Mouse (Mus musculus) activated CD4-positive, CD25-positive, alpha-beta regulatory T cell, adult 9 weeks (primary cell): ENCODE results near the gene Gm21994. TPM values are rescaled to one million over a fixed set of nuclear protein-coding genes. Genes with fewer than 3 reads are reported as not detected.

ENCODE experiments used
- polyA plus RNA-seq: library from polyadenylated mRNA; unstranded; fragments of 100-300 nt; shearing (Covaris generic); gene quantifications from one replicate; pipeline ENCODE4 v1.2.1, GENCODE M21; 2017

Gm21994 gene
- 46.5 TPM for polyA plus RNA-seq

DNA sequence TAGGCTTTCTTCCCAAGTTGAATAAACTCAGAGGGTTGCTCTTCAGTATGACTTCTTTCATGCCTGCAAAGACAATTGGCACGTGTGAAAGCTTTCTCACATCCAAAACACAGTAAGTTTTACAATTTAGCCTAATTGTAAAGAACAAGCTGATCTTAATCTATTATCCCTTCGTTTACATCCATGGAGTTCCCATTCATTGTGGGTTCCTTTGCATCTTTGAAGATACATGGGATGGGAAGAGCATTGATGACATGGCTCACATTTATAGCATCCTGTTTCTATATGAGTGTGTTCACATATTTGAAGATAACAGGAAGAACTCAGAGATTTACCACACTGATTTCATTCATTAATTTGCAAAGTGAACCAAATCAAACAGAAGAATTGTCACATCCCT is at the start of gene Gm21994:
Gene Gm21994, minus strand, starts transcription at position 101 of the 400 bp plus-strand sequence.

DNA sequence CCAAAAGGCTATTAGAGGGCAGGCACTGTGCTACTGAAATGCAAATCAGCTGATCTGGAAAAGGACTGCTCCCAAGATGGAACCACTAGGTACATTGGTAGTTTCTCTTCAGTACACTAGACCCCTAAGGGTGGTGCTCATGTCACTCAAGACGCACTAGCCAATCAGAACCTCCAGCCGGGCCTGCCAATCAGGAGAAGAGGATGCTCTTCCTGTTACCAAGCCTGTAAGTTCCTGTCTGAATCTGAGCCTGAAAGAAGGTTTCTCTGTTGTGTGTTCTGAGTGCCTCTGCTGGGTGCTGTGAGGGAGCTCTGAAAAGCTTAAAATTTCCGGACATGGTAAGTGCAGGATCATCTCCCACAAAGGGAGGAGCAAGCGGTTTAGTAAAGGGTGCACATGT is 1.9 kb upstream of the Gm21994 start, which contains the start of gene Gm14124:
Gene Gm14124, plus strand, starts transcription at position 227 of the 400 bp plus-strand sequence.

GRCm38 (mm10) chr2:150217600-150218362 is 37.6 kb downstream of the Gm21994 start, which contains the start of gene Zfp937:
Gene Zfp937 (plus strand): TSS chr2:150218073.

Other genes starting within 250 kb of the Gm21994 start
- 31.1 TPM for gene Zfp120, start 118.9 kb downstream of the Gm21994 start, polyA plus RNA-seq
- gene Gm10770, start 75.9 kb downstream of the Gm21994 start, polyA plus RNA-seq, result not detected
- 1.7 TPM for gene Gm14139, start 73.8 kb downstream of the Gm21994 start, polyA plus RNA-seq
- 18.2 TPM for gene Zfp937, start 37.5 kb downstream of the Gm21994 start, polyA plus RNA-seq
- 0.26 TPM for gene Gm14124, start 1.9 kb upstream of the Gm21994 start, polyA plus RNA-seq
- 26.5 TPM for gene Gm10130, start 68.1 kb upstream of the Gm21994 start, polyA plus RNA-seq
- gene 3300002I08Rik, start 107.2 kb upstream of the Gm21994 start, polyA plus RNA-seq, result 8.5 TPM
- 9.4 TPM for gene Zfp442, start 195.9 kb upstream of the Gm21994 start, polyA plus RNA-seq
- 0.50 TPM for gene Zfp345, start 229.5 kb upstream of the Gm21994 start, polyA plus RNA-seq